Mouse (Mus musculus) subcutaneous adipose tissue, adult 2 months (tissue): ENCODE measurements around the gene H2-T3. TPM values are rescaled to one million over a fixed set of nuclear protein-coding genes. Genes with fewer than 3 reads are reported as not detected.

Experiments used
- polyA plus RNA-seq: library from polyadenylated mRNA; depleted of rRNA; stranded (reverse); fragments of >200 nt; gene quantifications from 2 replicates; pipeline ENCODE4 v1.2.3, GENCODE M21; 2012; ENCODE audit warnings: low replicate concordance; rRNA removed

The H2-T3 gene
- 0.13 TPM in 1 of 2 replicates, not detected in the other for polyA plus RNA-seq

GRCm38 (mm10) chr17:36190169-36190507 lies at the start of gene H2-T3:
H2-T3 (minus strand) TSS chr17:36190287.

GRCm38 (mm10) chr17:36168039-36168652 lies 21.9 kb downstream of the H2-T3 start, which contains the start of gene Gm8909:
Gm8909 (minus strand) TSS chr17:36168537.

Other genes starting within 250 kb of the H2-T3 start
- 61.7 and 91.3 TPM in 2 replicates for gene Abcf1, start 220.5 kb downstream of the H2-T3 start, polyA plus RNA-seq
- gene Gnl1, start 210.4 kb downstream of the H2-T3 start, polyA plus RNA-seq = 23.8 and 31.5 TPM in 2 replicates
- 18.8 and 28.7 TPM in 2 replicates for gene Prr3, start 210.1 kb downstream of the H2-T3 start, polyA plus RNA-seq
- gene H2-T24, start 169.7 kb downstream of the H2-T3 start, polyA plus RNA-seq = 2.8 and 14.8 TPM in 2 replicates
- gene H2-T23, start 157.4 kb downstream of the H2-T3 start, polyA plus RNA-seq = 124 and 208 TPM in 2 replicates
- gene H2-T22, start 147.5 kb downstream of the H2-T3 start, polyA plus RNA-seq = 82.2 and 154 TPM in 2 replicates
- gene Gm6034, start 147.3 kb downstream of the H2-T3 start, polyA plus RNA-seq = 0.14 TPM in 1 of 2 replicates, not detected in the other
- 0.21 and 0.52 TPM in 2 replicates for gene Gm11127, start 131.9 kb downstream of the H2-T3 start, polyA plus RNA-seq
- 0.33 and 0.83 TPM in 2 replicates for gene Gm19684, start 68.6 kb downstream of the H2-T3 start, polyA plus RNA-seq
- 0.33 TPM in 1 of 2 replicates, not detected in the other for gene Gm7030, start 60.9 kb downstream of the H2-T3 start, polyA plus RNA-seq
- not detected in 2 replicates for gene Gm8909, start 21.8 kb downstream of the H2-T3 start, polyA plus RNA-seq
- 59.1 and 59.4 TPM in 2 replicates for gene Rpp21, start 67.8 kb upstream of the H2-T3 start, polyA plus RNA-seq
- 9.9 and 19.6 TPM in 2 replicates for gene Trim39, start 82.0 kb upstream of the H2-T3 start, polyA plus RNA-seq
- not detected in 2 replicates for gene H2-M10.2, start 96.2 kb upstream of the H2-T3 start, polyA plus RNA-seq
- not detected in 2 replicates for gene H2-M10.1, start 135.9 kb upstream of the H2-T3 start, polyA plus RNA-seq
- not detected in 2 replicates for gene H2-M10.3, start 178.1 kb upstream of the H2-T3 start, polyA plus RNA-seq